Mouse (Mus musculus) limb, embryonic 14.5 days (tissue): ENCODE results near the gene Slc35a2. TPM values are rescaled to one million over a fixed set of nuclear protein-coding genes. Genes with fewer than 3 reads are reported as not detected.

Experiments
- ATAC-seq: fragments of 200-750 bp; cut with Nextera tagmentation; 2 replicates; pipeline ENCODE4 v1.8.0; 2017; ENCODE audit warnings: low read depth, moderate number of reproducible peaks, moderate TSS enrichment; ENCODE audit not compliant: low FRiP score
- DNase-seq: peaks from one replicate; pipeline ENCODE4 v3.0.0-alpha.2; 2015; ENCODE audit warnings: low spot score
- H3K27ac ChIP-seq: fragments of 300-500 bp; sonication (generic); replicated peaks from 2 replicates; pipeline ENCODE4 v1.5.1; 2014; ENCODE audit warnings: low read depth, mild to moderate bottlenecking, low read length, moderate library complexity, mixed read lengths
- H3K27me3 ChIP-seq: fragments of 300-500 bp; sonication (generic); 2 replicates; pipeline ENCODE4 v1.6.1; 2014; ENCODE audit warnings: low read length, mixed read lengths; ENCODE audit not compliant: control insufficient read depth, insufficient read depth
- H3K36me3 ChIP-seq: fragments of 300-500 bp; sonication (generic); 2 replicates; pipeline ENCODE4 v1.6.1; 2014; ENCODE audit warnings: mild to moderate bottlenecking, low read length, moderate library complexity, mixed read lengths; ENCODE audit not compliant: control insufficient read depth, insufficient read depth
- H3K4me1 ChIP-seq: fragments of 300-500 bp; sonication (generic); 2 replicates; pipeline ENCODE4 v1.6.1; 2014; ENCODE audit warnings: antibody characterized with exemption, low read length, mixed read lengths; ENCODE audit not compliant: control insufficient read depth, insufficient read depth
- H3K4me2 ChIP-seq: fragments of 300-500 bp; sonication (generic); replicated peaks from 2 replicates; pipeline ENCODE4 v1.6.1; 2014; ENCODE audit warnings: low read depth, mild to moderate bottlenecking, low read length, moderate library complexity; ENCODE audit not compliant: severe bottlenecking
- H3K4me3 ChIP-seq: fragments of 300-500 bp; sonication (generic); replicated peaks from 2 replicates; pipeline ENCODE4 v1.5.1; 2014; ENCODE audit warnings: low read length
- H3K9ac ChIP-seq: fragments of 300-500 bp; sonication (generic); 2 replicates; pipeline ENCODE4 v1.6.1; 2014; ENCODE audit warnings: mild to moderate bottlenecking, low read depth, low read length, moderate library complexity; ENCODE audit not compliant: severe bottlenecking
- H3K9me3 ChIP-seq: fragments of 300-500 bp; sonication (generic); 2 replicates; pipeline ENCODE4 v1.6.1; 2016; ENCODE audit warnings: low read length; ENCODE audit not compliant: control insufficient read depth
- POLR2A ChIP-seq: fragments of 200-500 bp; IDR thresholded peaks from 2 replicates; pipeline ENCODE4 v1.8.0; 2012; ENCODE audit warnings: inconsistent platforms, mild to moderate bottlenecking, moderate library complexity, borderline replicate concordance; ENCODE audit not compliant: insufficient read depth, insufficient read length; ENCODE audit errors: extremely low read depth
- WGBS: fragments of 180-500 bp; shearing (Covaris S2); extraction: QIAGEN DNeasy Blood & Tissue Kit; methylation state at CpG from one replicate; pipeline ENCODE4 v1.1.7; 2014; 5-methylcytosine and 5-hydroxymethylcytosine counted together
- polyA plus RNA-seq, 2 experiments: library from polyadenylated mRNA; depleted of rRNA in 1 of 2; stranded (reverse) in 1 of 2; unstranded in 1 of 2; fragments of >200 nt; fragmentation: Nextera tagmentation in 1 of 2; extraction: Ambion mirVana in 1 of 2; gene quantifications; 2 replicates each; pipeline versions ENCODE4 v1.2.1 to v1.2.3; 2012 to 2014

Gene Slc35a2
- polyA plus RNA-seq, 2 experiments: 30.0 to 74.0 TPM

GRCm38 (mm10) chrX:7878495-7878894 is 5.3 kb upstream of the Slc35a2 start:
- Histone ChIP-seq H3K9ac (peak overlapping the region; percentile 34; the same call in 1 of the 2 replicates), H3K27me3 (no peaks in the 10 kb centered on the region), H3K4me3 (peak overlapping the region; percentile 40), H3K4me2 (peak overlapping the region; percentile 77), H3K36me3 (peaks cover 6% of the 10 kb centered on the region; the same call in 1 of the 2 replicates), H3K27ac (no peak overlapping the region), H3K9me3 (no peaks in the 10 kb centered on the region), H3K4me1 (no peaks in the 10 kb centered on the region)
- 29% methylated on average over 21 of the region's 21 CpGs for WGBS
- peak; percentile 7; the same call in 1 of the 2 replicates for ATAC-seq
- DNase-seq: no peak
- TF ChIP-seq POLR2A: no peak

- no peaks in the 10 kb centered on the region for H3K4me1 ChIP-seq
- TF ChIP-seq POLR2A: no peak
- no peaks in the 10 kb centered on the region for H3K9me3 ChIP-seq
- peak; percentile 72 for DNase-seq
- peak overlapping the region; percentile 34; the same call in 1 of the 2 replicates for H3K4me2 ChIP-seq
- no peak overlapping the region for H3K9ac ChIP-seq
- 22% methylated on average over 11 of the region's 11 CpGs for WGBS
- H3K27ac ChIP-seq: no peak overlapping the region
- H3K27me3 ChIP-seq: no peaks in the 10 kb centered on the region
- no peaks in the 10 kb centered on the region for H3K36me3 ChIP-seq
- no peak for ATAC-seq
- no peak overlapping the region for H3K4me3 ChIP-seq
Measured at GRCm38 (mm10) chrX:7879819-7880218, 4.0 kb upstream of the Slc35a2 start.

DNA sequence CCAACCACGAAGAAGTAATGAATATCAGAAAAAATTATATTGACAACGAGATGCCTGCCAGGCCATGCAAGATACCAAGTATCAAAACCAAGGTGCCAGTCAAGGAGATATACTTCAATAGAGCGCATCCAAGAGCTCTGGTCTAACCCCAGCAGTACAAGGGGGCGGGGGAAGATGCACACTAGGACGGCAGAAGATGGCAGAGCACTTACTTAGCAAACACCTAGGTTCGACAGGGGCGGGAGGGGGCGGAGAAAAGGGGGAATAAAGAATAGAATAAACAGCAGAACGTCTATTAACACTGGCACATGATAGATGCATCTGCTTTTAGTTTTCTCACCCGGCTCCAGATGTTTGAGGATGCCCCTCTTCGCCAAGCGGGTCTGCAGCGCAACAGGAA is 14.4 kb downstream of the Slc35a2 start:
- no peaks in the 10 kb centered on the region for H3K27me3 ChIP-seq
- no peak for TF ChIP-seq POLR2A
- DNase-seq (no peak), ATAC-seq (no peak)
- 0 out of 2 replicates have a peak, but pooled peaks cover 12% of the 10 kb centered on the region for H3K36me3 ChIP-seq
- no peaks in the 10 kb centered on the region; the same call in 1 of the 2 replicates for H3K4me1 ChIP-seq
- H3K27ac ChIP-seq: no peak overlapping the region
- peak overlapping the region; percentile 53 for H3K4me2 ChIP-seq
- peak overlapping the region; percentile 44 for H3K9ac ChIP-seq
- peak overlapping the region; percentile 55 for H3K4me3 ChIP-seq
- H3K9me3 ChIP-seq: no peaks in the 10 kb centered on the region
- 33% methylated on average over 13 of the region's 13 CpGs for WGBS

DNA sequence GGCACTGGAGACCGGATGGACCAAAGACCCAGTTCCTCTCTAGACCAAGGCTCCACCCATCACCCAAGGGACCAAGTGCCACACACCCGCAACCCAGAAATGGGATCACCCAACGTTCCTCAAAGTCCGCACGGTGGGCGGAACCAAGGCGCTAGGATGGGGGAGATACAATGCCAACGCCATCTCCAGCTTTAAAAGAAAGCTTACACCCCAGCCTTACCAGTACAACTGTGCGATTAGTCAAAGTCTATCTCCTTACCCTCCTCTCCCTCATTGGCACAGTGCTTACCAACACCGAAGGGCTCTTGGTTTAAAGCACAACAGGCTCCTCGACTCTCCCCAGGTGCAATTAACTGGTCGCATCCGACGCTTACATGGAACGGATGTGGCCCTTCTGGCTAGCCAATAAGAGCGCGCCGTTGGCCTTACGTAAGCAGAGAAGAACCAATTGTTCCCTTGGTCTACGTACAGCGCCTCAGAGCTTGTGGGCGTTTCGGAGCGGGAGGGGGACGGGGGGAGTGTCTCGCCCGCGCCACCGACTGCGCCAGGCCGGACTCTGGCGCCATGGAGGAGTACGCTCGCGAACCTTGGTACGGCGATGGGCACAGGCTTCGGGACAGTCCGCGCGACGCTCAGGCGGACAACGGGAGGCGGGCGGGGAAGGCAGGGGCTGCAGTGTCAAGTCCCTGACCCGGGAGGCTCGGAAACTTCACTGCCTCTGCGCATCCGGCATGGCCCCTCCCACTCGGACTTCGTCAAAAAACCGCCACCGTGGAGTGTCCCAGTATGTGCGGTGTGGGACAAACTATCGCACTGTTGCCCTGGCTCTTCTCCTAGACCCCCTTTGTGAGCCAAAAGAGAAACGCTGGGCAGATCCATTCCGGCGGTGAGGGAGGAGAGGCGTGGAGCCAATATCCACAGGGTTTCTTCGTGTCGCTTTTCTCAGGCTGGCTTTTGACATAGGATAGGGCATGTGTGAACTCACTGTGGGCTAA is 15.3 kb downstream of the Slc35a2 start, which contains the start of the genes Pqbp1 and Timm17b:
TSS of gene Pqbp1 (minus strand) at position 390 of the 995 bp plus-strand sequence.
TSS of gene Timm17b (plus strand) at position 478 of the 995 bp plus-strand sequence.
- WGBS: 27% methylated on average over 62 of the region's 62 CpGs
- DNase-seq (peak; percentile 93), ATAC-seq (peak; percentile 97)

GRCm38 (mm10) chrX:7904441-7904840 is 20.6 kb downstream of the Slc35a2 start:
- Histone ChIP-seq H3K27me3 (no peaks in the 10 kb centered on the region), H3K27ac (no peak overlapping the region), H3K9ac (no peak overlapping the region), H3K4me2 (no peak overlapping the region), H3K4me3 (no peak overlapping the region), H3K4me1 (no peaks in the 10 kb centered on the region; the same call in 1 of the 2 replicates), H3K36me3 (peaks cover 10% of the 10 kb centered on the region), H3K9me3 (no peaks in the 10 kb centered on the region)
- TF ChIP-seq POLR2A: no peak
- 84% methylated on average over 5 of the region's 5 CpGs for WGBS
- DNase-seq (no peak), ATAC-seq (no peak)

More for the DNA sequence above, 15.3 kb downstream of the Slc35a2 start, which contains the start of the genes Pqbp1 and Timm17b:
- Histone ChIP-seq H3K4me3 (peak within 1 kb of the TSS; percentile 55), H3K27me3 (no peaks in the 10 kb centered on the region), H3K27ac (peak within 1 kb of the TSS; percentile 76), H3K9ac (peak within 1 kb of the TSS; percentile 64), H3K4me2 (peak within 1 kb of the TSS; percentile 53), H3K4me1 (no peaks in the 10 kb centered on the region; the same call in 1 of the 2 replicates), H3K36me3 (0 out of 2 replicates have a peak, but pooled peaks cover 9% of the 10 kb centered on the region), H3K9me3 (no peaks in the 10 kb centered on the region)
- 0 out of 2 replicates have a peak, but pooled peaks have one; percentile 17 for TF ChIP-seq POLR2A
